Mouse (Mus musculus) neutrophil, adult 5-6 weeks (primary cell): ENCODE data around the gene Gm14435. TPM values are rescaled to one million over a fixed set of nuclear protein-coding genes. Genes with fewer than 3 reads are reported as not detected.
"Not testable (repeated sequence)": the region's sequence is repeated elsewhere in the genome, so short reads cannot be mapped to it uniquely, and the experiment has no call there.

Experiments
- ATAC-seq: fragments of 151-379, 151-347 bp; 2 replicates; pipeline ENCODE4 v1.8.0; 2017; ENCODE audit warnings: mild to moderate bottlenecking, moderate TSS enrichment; ENCODE audit not compliant: insufficient number of reproducible peaks, poor library complexity, low FRiP score, severe bottlenecking; ENCODE audit errors: extremely low read depth
- total RNA-seq: library from RNA; stranded (forward); fragments of 200-1000 nt; gene quantifications from 2 replicates; pipeline ENCODE4 v1.2.3, GENCODE M21; 2017

Gene Gm14435
- total RNA-seq: 1.2 and 3.4 TPM in 2 replicates

DNA sequence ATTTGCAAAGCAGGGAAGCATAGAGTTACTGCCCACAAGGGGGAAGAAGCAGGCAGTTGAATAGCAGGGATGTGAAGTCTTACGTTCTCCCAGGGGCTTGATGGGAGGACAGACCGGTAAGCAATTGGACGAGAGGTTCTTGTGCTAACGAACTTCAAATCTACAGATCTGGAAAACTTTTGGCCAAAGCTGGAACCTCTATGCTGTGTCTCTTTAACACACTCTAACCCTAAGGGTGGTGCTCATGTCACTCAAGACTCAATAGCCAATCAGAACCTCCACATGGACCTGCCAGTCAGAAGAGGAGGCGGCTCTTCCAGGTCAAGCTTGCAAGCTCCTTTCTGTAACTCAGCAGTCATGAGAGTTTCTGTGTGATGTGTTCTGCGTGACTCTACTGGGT lies at the start of gene Gm14435:
TSS of gene Gm14435 (plus strand) at position 301 of the 400 bp plus-strand sequence.
- ATAC-seq: not testable (repeated sequence)

Other genes with a start within 250 kb of the Gm14435 start
- gene 2210418O10Rik, start 197.0 kb upstream of the Gm14435 start, total RNA-seq: 0.37 and 0.81 TPM in 2 replicates
- not detected in 2 replicates for gene Gm11009, start 104.1 kb upstream of the Gm14435 start, total RNA-seq
- gene Gm14434, start 63.2 kb downstream of the Gm14435 start, total RNA-seq: 5.2 TPM in 1 of 2 replicates, not detected in the other
- gene Zfp967, start 97.5 kb downstream of the Gm14435 start, total RNA-seq: not detected in 2 replicates
- gene Gm14308, start 212.8 kb downstream of the Gm14435 start, total RNA-seq: 1.7 and 9.6 TPM in 2 replicates
- 16.3 and 17.9 TPM in 2 replicates for gene Zfp973, start 246.9 kb downstream of the Gm14435 start, total RNA-seq